ENCODE assay signal across 24 mouse cellular contexts in genomic region chr5:143175970-143176369, GRCm38 (mm10). TPM values are rescaled to one million over a fixed set of nuclear protein-coding genes. Genes with fewer than 3 reads are reported as not detected.
DNase-seq lines count a peak whose midpoint lies in the region; ATAC-seq lines count a peak whose summit lies in the region.
"Had no signal": no experiment of that assay in that cellular context is flagged by ENCODE, and none has a peak within 500 bp of the region (broad histone marks: within the 10 kb centered on the region; RNA-seq: fewer than 3 reads in every experiment).

No protein-coding gene starts in this region.

- peak; percentile 55 for DNase-seq in 416B (ENCODE audit: low read depth)
- no peak for DNase-seq in urinary bladder, postnatal 25 days (ENCODE audit: low spot score)
- no peak for DNase-seq in cerebellum, postnatal 14 days
- DNase-seq: adrenal gland, adult 8-10 months; adrenal gland, postnatal 14 days; adrenal gland, postnatal 36 days; B cell, adult 2 months; cerebellum, adult 11-12 months; cerebellum, adult 2 months; cerebellum, adult 9-10 months; cerebellum, postnatal 10 days; cerebellum, postnatal 36 days; forebrain, postnatal 0 days had no signal

- ATAC-seq in common myeloid progenitor, adult 5-6 weeks (replicated peaks; ENCODE audit: low read depth, poor library complexity, severe bottlenecking), result peak; percentile 41
- peak; percentile 40 to 70; a peak in 3 of 4 replicates for ATAC-seq in hematopoietic stem cell, adult 5-6 weeks (replicated peaks in 1 of 2; ENCODE audit: insufficient read depth in 1 of 2, low FRiP score in 2 of 2, low TSS enrichment in 1 of 2, low read depth in 1 of 2, poor library complexity in 2 of 2, severe bottlenecking in 2 of 2)
- no peak for ATAC-seq in monocyte, adult 5-6 weeks (replicated peaks; ENCODE audit: insufficient number of reproducible peaks, low FRiP score, low TSS enrichment, poor library complexity, severe bottlenecking)
- ATAC-seq: activated CD4-positive, CD25-positive, alpha-beta regulatory T cell, adult 4 months; CD4-positive, CD25-positive, alpha-beta regulatory T cell, adult 4 months; forebrain, embryonic 13.5 days; forebrain, embryonic 15.5 days; forebrain, postnatal 0 days; Patski had no signal

RNA-seq across cellular contexts. Expression of gene Rbak, which starts 4.6 kb away (rescaled TPM):
- 4.8 and 8.4 TPM in 2 replicates for total RNA-seq in common myeloid progenitor, adult 5-6 weeks (2017)
- total RNA-seq in hematopoietic stem cell, adult 5-6 weeks (2017), result 12.7 and 19.6 TPM in 2 replicates
- total RNA-seq in monocyte, adult 5-6 weeks (2017), result 6.0 to 19.7 TPM (median 18.1 TPM) in 3 replicates

RNA-seq across cellular contexts. Expression of gene Spdye4b, which starts 4.8 kb away (rescaled TPM):
- total RNA-seq in common myeloid progenitor, adult 5-6 weeks (2017), result not detected in 2 replicates
- not detected in 2 replicates for total RNA-seq in hematopoietic stem cell, adult 5-6 weeks (2017)
- 0.29 to 0.95 TPM in 2 of 3 replicates, not detected in the other for total RNA-seq in monocyte, adult 5-6 weeks (2017)
- total RNA-seq: adrenal gland, adult 18-20 months; adrenal gland, adult 8-10 months; adrenal gland, postnatal 14 days; adrenal gland, postnatal 36 days; CH12.LX had no signal

RNA-seq across cellular contexts. Expression of gene Olfr718-ps1, which starts 28.6 kb away (rescaled TPM):
- total RNA-seq in common myeloid progenitor, adult 5-6 weeks (2017), result 0.09 TPM in 1 of 2 replicates, not detected in the other
- not detected in 2 replicates for total RNA-seq in hematopoietic stem cell, adult 5-6 weeks (2017)
- total RNA-seq in monocyte, adult 5-6 weeks (2017), result not detected in 3 replicates
- total RNA-seq: adrenal gland, adult 18-20 months; adrenal gland, postnatal 14 days; CH12.LX; forebrain, postnatal 0 days had no signal

RNA-seq across cellular contexts. Expression of gene Spdye4a, which starts 50.7 kb away (rescaled TPM):
- not detected in 2 replicates for total RNA-seq in common myeloid progenitor, adult 5-6 weeks (2017)
- total RNA-seq in hematopoietic stem cell, adult 5-6 weeks (2017), result not detected in 2 replicates
- not detected in 3 replicates for total RNA-seq in monocyte, adult 5-6 weeks (2017)
- total RNA-seq: adrenal gland, adult 18-20 months; adrenal gland, adult 8-10 months; adrenal gland, postnatal 14 days; adrenal gland, postnatal 36 days; CH12.LX; forebrain, postnatal 0 days; G1E had no signal

RNA-seq across cellular contexts. Expression of gene Zfp12, which starts 59.0 kb away (rescaled TPM):
- 17.9 and 24.4 TPM in 2 replicates for total RNA-seq in common myeloid progenitor, adult 5-6 weeks (2017)
- total RNA-seq in hematopoietic stem cell, adult 5-6 weeks (2017), result 26.0 and 28.5 TPM in 2 replicates
- total RNA-seq in monocyte, adult 5-6 weeks (2017), result 17.0 to 19.7 TPM (median 17.2 TPM) in 3 replicates
